Mouse (Mus musculus) heart, postnatal 10 days (tissue): ENCODE measurements at regions not wholly inside any gene's neighbourhood (a gene's known extent, or its start where the extent isn't known, plus 50 kb on each side); places are given as distances from the start of the nearest gene placed in this dataset.
"Not testable (repeated sequence)": the region's sequence is repeated elsewhere in the genome, so short reads cannot be mapped to it uniquely, and the experiment has no call there.

Experiments used
- DNase-seq, 2 experiments: peaks; one replicate each; pipeline ENCODE4 v3.0.0; 2021
- intact Hi-C: fragments of 180-260 bp; cut with DNase I; formaldehyde crosslinking; loops from one replicate; pipeline ENCODE4 v1.15.1; 2025

GRCm38 (mm10) chr7:39716340-39717150, 199.0 kb downstream of the Zfp619 start:
- DNase-seq, result peak; percentile 16 to 45
- intact Hi-C loops, result loop anchor here (1.0 to 10.0 kb wide), 2 partner anchors 557 to 1188 kb away; no protein-coding TSS in a partner anchor

- no peak for DNase-seq
- intact Hi-C loops, result no loop called here
Measured at GRCm38 (mm10) chr7:39727935-39728557, 210.5 kb downstream of the Zfp619 start.

GRCm38 (mm10) chr7:39728930-39729329, 211.4 kb downstream of the Zfp619 start:
- intact Hi-C loops, result no loop called here
- DNase-seq, result no peak

GRCm38 (mm10) chr7:39729723-39730122, 212.2 kb downstream of the Zfp619 start:
- DNase-seq, result no peak
- intact Hi-C loops, result no loop called here

- no peak for DNase-seq
- intact Hi-C loops, result no loop called here
Measured at GRCm38 (mm10) chr7:39732790-39733189, 215.2 kb downstream of the Zfp619 start.

GRCm38 (mm10) chr7:39748395-39748794, 230.8 kb downstream of the Zfp619 start:
- DNase-seq, intact Hi-C loops: not testable (repeated sequence)

- no peak for DNase-seq
- intact Hi-C loops, result no loop called here
Measured at GRCm38 (mm10) chr7:39750448-39750847, 232.9 kb downstream of the Zfp619 start.

- intact Hi-C loops, result no loop called here
Measured at GRCm38 (mm10) chr7:39764366-39764765, 246.8 kb downstream of the Zfp619 start.

GRCm38 (mm10) chr7:39765094-39765493, 247.5 kb downstream of the Zfp619 start:
- intact Hi-C loops, result no loop called here
- DNase-seq, result peak; percentile 1 to 2

More at GRCm38 (mm10) chr7:39764366-39764765, 246.8 kb downstream of the Zfp619 start:
- no peak for DNase-seq

GRCm38 (mm10) chr7:39773291-39773690, 255.7 kb downstream of the Zfp619 start:
- intact Hi-C loops, result no loop called here
- DNase-seq, result no peak

- peak; percentile 2 for DNase-seq
- intact Hi-C loops, result no loop called here
Measured at GRCm38 (mm10) chr7:39789321-39789720, 271.8 kb downstream of the Zfp619 start.

GRCm38 (mm10) chr7:39789880-39790279, 272.3 kb downstream of the Zfp619 start:
- DNase-seq, result no peak
- intact Hi-C loops, result no loop called here

- intact Hi-C loops, result no loop called here
- no peak for DNase-seq
Measured at GRCm38 (mm10) chr7:39794751-39795150, 277.2 kb downstream of the Zfp619 start.

- DNase-seq, result no peak
- intact Hi-C loops, result no loop called here
Measured at GRCm38 (mm10) chr7:39804276-39804675, 286.7 kb downstream of the Zfp619 start.

GRCm38 (mm10) chr7:39818036-39818435, 300.5 kb downstream of the Zfp619 start:
- intact Hi-C loops, result no loop called here
- DNase-seq, result no peak

- intact Hi-C loops, result no loop called here
- no peak for DNase-seq
Measured at GRCm38 (mm10) chr7:39822550-39823178, 305.1 kb downstream of the Zfp619 start.

- intact Hi-C loops, result no loop called here
- no peak for DNase-seq
Measured at GRCm38 (mm10) chr7:39828378-39828777, 310.8 kb downstream of the Zfp619 start.

GRCm38 (mm10) chr7:39830831-39831230, 313.3 kb downstream of the Zfp619 start:
- intact Hi-C loops, result no loop called here
- no peak for DNase-seq

GRCm38 (mm10) chr7:39841988-39842387, 324.4 kb downstream of the Zfp619 start:
- intact Hi-C loops, result no loop called here
- no peak for DNase-seq

GRCm38 (mm10) chr7:39847914-39848782, 330.6 kb downstream of the Zfp619 start:
- intact Hi-C loops, result loop anchor here (1.0 to 5.0 kb wide), 4 partner anchors 224 to 1095 kb away; no protein-coding TSS in a partner anchor
- peak; percentile 66 to 74 for DNase-seq

- no peak for DNase-seq
- intact Hi-C loops, result no loop called here
Measured at GRCm38 (mm10) chr7:39857301-39857700, 339.7 kb downstream of the Zfp619 start.
